Mouse (Mus musculus) midbrain, embryonic 10.5 days (tissue): ENCODE results near the gene Mrfap1. TPM values are rescaled to one million over a fixed set of nuclear protein-coding genes. Genes with fewer than 3 reads are reported as not detected.
"Not testable (repeated sequence)": the region's sequence is repeated elsewhere in the genome, so short reads cannot be mapped to it uniquely, and the experiment has no call there.

Experiments
- DNase-seq: peaks from one replicate; pipeline ENCODE4 v3.0.0-alpha.2; 2017; ENCODE audit warnings: low spot score
- H3K27ac ChIP-seq: fragments of 300-500 bp; sonication (generic); replicated peaks from 2 replicates; pipeline ENCODE4 v1.5.1; 2016; ENCODE audit warnings: mild to moderate bottlenecking
- H3K27me3 ChIP-seq: fragments of 300-500 bp; sonication (generic); 2 replicates; pipeline ENCODE4 v1.6.1; 2016; ENCODE audit warnings: low read depth, mild to moderate bottlenecking; ENCODE audit not compliant: poor library complexity, severe bottlenecking
- H3K36me3 ChIP-seq: fragments of 300-500 bp; sonication (generic); 2 replicates; pipeline ENCODE4 v1.6.1; 2016; ENCODE audit warnings: mild to moderate bottlenecking, moderate library complexity
- H3K4me1 ChIP-seq: fragments of 300-500 bp; sonication (generic); 2 replicates; pipeline ENCODE4 v1.6.1; 2016
- H3K4me3 ChIP-seq: fragments of 300-500 bp; sonication (generic); 2 replicates; pipeline ENCODE4 v1.5.1; 2016; ENCODE audit warnings: mild to moderate bottlenecking, moderate library complexity
- H3K9me3 ChIP-seq: fragments of 300-500 bp; sonication (generic); replicated peaks from 2 replicates; pipeline ENCODE4 v1.6.1; 2016; ENCODE audit warnings: mild to moderate bottlenecking
- WGBS: fragments of 180-500 bp; shearing (Covaris S2); methylation state at CpG from one replicate; pipeline ENCODE4 v1.1.7; 2016; 5-methylcytosine and 5-hydroxymethylcytosine counted together
- polyA plus RNA-seq: library from polyadenylated mRNA; unstranded; fragments of >200 nt; fragmentation: Nextera tagmentation; extraction: Ambion mirVana; gene quantifications from 2 replicates; pipeline ENCODE4 v1.2.1, GENCODE M21; 2016

The Mrfap1 gene
- polyA plus RNA-seq = 443 and 463 TPM in 2 replicates

- H3K4me1 ChIP-seq = peaks cover 15% of the 10 kb centered on the region
- peaks cover 25% of the 10 kb centered on the region for H3K36me3 ChIP-seq
- WGBS = under 1% methylated on average over 90 of the region's 90 CpGs
- H3K27ac ChIP-seq = peak within 1 kb of the TSS; percentile 94
- DNase-seq = peak; percentile 94
- not testable (repeated sequence) for H3K27me3 ChIP-seq, H3K9me3 ChIP-seq
- peak within 1 kb of the TSS; percentile 75 for H3K4me3 ChIP-seq
Measured at GRCm38 (mm10) chr5:36796296-36797014, at the start of gene Mrfap1. Gene Mrfap1, minus strand, starts transcription at chr5:36796772.

GRCm38 (mm10) chr5:36844490-36844889 is 47.9 kb upstream of the Mrfap1 start:
- WGBS = 88% methylated on average over 10 of the region's 10 CpGs
- H3K4me3 ChIP-seq = no peak overlapping the region
- no peak overlapping the region for H3K27ac ChIP-seq
- H3K27me3 ChIP-seq = no peaks in the 10 kb centered on the region
- H3K4me1 ChIP-seq = no peaks in the 10 kb centered on the region
- H3K9me3 ChIP-seq = no peaks in the 10 kb centered on the region
- no peak for DNase-seq
- no peaks in the 10 kb centered on the region for H3K36me3 ChIP-seq

- Histone ChIP-seq H3K4me1 (no peaks in the 10 kb centered on the region), H3K9me3 (no peaks in the 10 kb centered on the region), H3K27ac (no peak overlapping the region), H3K36me3 (no peaks in the 10 kb centered on the region), H3K4me3 (no peak overlapping the region), H3K27me3 (no peaks in the 10 kb centered on the region)
- 68% methylated on average over 1 of the region's 1 CpGs for WGBS
- DNase-seq = no peak
Measured at GRCm38 (mm10) chr5:36841701-36842100, 45.1 kb upstream of the Mrfap1 start.

- DNase-seq = no peak
- no peak overlapping the region for H3K27ac ChIP-seq
- no peaks in the 10 kb centered on the region for H3K36me3 ChIP-seq
- no peaks in the 10 kb centered on the region for H3K9me3 ChIP-seq
- H3K27me3 ChIP-seq = no peaks in the 10 kb centered on the region
- 85% methylated on average over 7 of the region's 7 CpGs for WGBS
- H3K4me1 ChIP-seq = no peaks in the 10 kb centered on the region
- H3K4me3 ChIP-seq = no peak overlapping the region
Measured at GRCm38 (mm10) chr5:36840092-36840491, 43.5 kb upstream of the Mrfap1 start.

GRCm38 (mm10) chr5:36839602-36840001 is 43.0 kb upstream of the Mrfap1 start:
- Histone ChIP-seq H3K27me3 (no peaks in the 10 kb centered on the region), H3K36me3 (no peaks in the 10 kb centered on the region), H3K9me3 (no peaks in the 10 kb centered on the region), H3K4me1 (no peaks in the 10 kb centered on the region), H3K27ac (no peak overlapping the region), H3K4me3 (no peak overlapping the region)
- 81% methylated on average over 8 of the region's 8 CpGs for WGBS
- no peak for DNase-seq

GRCm38 (mm10) chr5:36839032-36839431 is 42.5 kb upstream of the Mrfap1 start:
- no peak for DNase-seq
- H3K27me3 ChIP-seq = no peaks in the 10 kb centered on the region
- 85% methylated on average over 2 of the region's 2 CpGs for WGBS
- no peaks in the 10 kb centered on the region for H3K9me3 ChIP-seq
- no peak overlapping the region for H3K27ac ChIP-seq
- no peaks in the 10 kb centered on the region for H3K4me1 ChIP-seq
- no peak overlapping the region for H3K4me3 ChIP-seq
- no peaks in the 10 kb centered on the region for H3K36me3 ChIP-seq

- H3K9me3 ChIP-seq = no peaks in the 10 kb centered on the region
- H3K27ac ChIP-seq = no peak overlapping the region
- no peaks in the 10 kb centered on the region for H3K36me3 ChIP-seq
- 3% methylated on average over 6 of the region's 6 CpGs for WGBS
- peak; percentile 75 for DNase-seq
- no peaks in the 10 kb centered on the region for H3K27me3 ChIP-seq
- H3K4me1 ChIP-seq = peaks cover 3% of the 10 kb centered on the region; the same call in 1 of the 2 replicates
- H3K4me3 ChIP-seq = no peak overlapping the region
Measured at GRCm38 (mm10) chr5:36835933-36836332, 39.4 kb upstream of the Mrfap1 start.

GRCm38 (mm10) chr5:36831272-36831671 is 34.7 kb upstream of the Mrfap1 start:
- peak overlapping the region; percentile 75; the same call in 1 of the 2 replicates for H3K4me3 ChIP-seq
- peaks cover 19% of the 10 kb centered on the region for H3K4me1 ChIP-seq
- H3K9me3 ChIP-seq = no peaks in the 10 kb centered on the region
- H3K27me3 ChIP-seq = no peaks in the 10 kb centered on the region
- peaks cover 15% of the 10 kb centered on the region for H3K36me3 ChIP-seq
- DNase-seq = no peak
- no peak overlapping the region for H3K27ac ChIP-seq
- 60% methylated on average over 7 of the region's 7 CpGs for WGBS

GRCm38 (mm10) chr5:36829913-36830879 is 33.6 kb upstream of the Mrfap1 start, which contains the start of gene Man2b2:
Gene Man2b2, minus strand, starts transcription at chr5:36830653.
- peak within 1 kb of the TSS; percentile 75 for H3K4me3 ChIP-seq
- WGBS = 4% methylated on average over 46 of the region's 46 CpGs
- DNase-seq = peak; percentile 94
- peaks cover 26% of the 10 kb centered on the region for H3K36me3 ChIP-seq
- no peaks in the 10 kb centered on the region for H3K27me3 ChIP-seq
- no peaks in the 10 kb centered on the region for H3K9me3 ChIP-seq
- H3K27ac ChIP-seq = peak within 1 kb of the TSS; percentile 85
- H3K4me1 ChIP-seq = peaks cover 19% of the 10 kb centered on the region

- Histone ChIP-seq H3K27ac (no peak overlapping the region), H3K4me1 (peaks cover 19% of the 10 kb centered on the region), H3K36me3 (peaks cover 37% of the 10 kb centered on the region), H3K27me3 (no peaks in the 10 kb centered on the region), H3K4me3 (no peak overlapping the region), H3K9me3 (no peaks in the 10 kb centered on the region)
- no peak for DNase-seq
- 84% methylated on average over 4 of the region's 4 CpGs for WGBS
Measured at GRCm38 (mm10) chr5:36829098-36829497, 32.5 kb upstream of the Mrfap1 start.

- H3K36me3 ChIP-seq = peaks cover 88% of the 10 kb centered on the region
- H3K27ac ChIP-seq = no peak overlapping the region
- 90% methylated on average over 4 of the region's 4 CpGs for WGBS
Measured at GRCm38 (mm10) chr5:36822907-36823306, 26.3 kb upstream of the Mrfap1 start.

GRCm38 (mm10) chr5:36820142-36820541 is 23.6 kb upstream of the Mrfap1 start:
- H3K27me3 ChIP-seq = no peaks in the 10 kb centered on the region
- peaks cover 78% of the 10 kb centered on the region for H3K36me3 ChIP-seq
- no peak overlapping the region for H3K4me3 ChIP-seq
- no peaks in the 10 kb centered on the region for H3K9me3 ChIP-seq
- no peak overlapping the region for H3K27ac ChIP-seq
- peak; percentile 45 for DNase-seq
- H3K4me1 ChIP-seq = no peaks in the 10 kb centered on the region
- 45% methylated on average over 6 of the region's 6 CpGs for WGBS

More at GRCm38 (mm10) chr5:36822907-36823306, 26.3 kb upstream of the Mrfap1 start:
- Histone ChIP-seq H3K4me3 (no peak overlapping the region), H3K4me1 (no peaks in the 10 kb centered on the region), H3K27me3 (no peaks in the 10 kb centered on the region), H3K9me3 (no peaks in the 10 kb centered on the region)
- DNase-seq = no peak
